Mouse (Mus musculus) macrophage (primary cell): ENCODE results near the gene Arhgef18. TPM values are rescaled to one million over a fixed set of nuclear protein-coding genes. Genes with fewer than 3 reads are reported as not detected.

ENCODE experiments used
- H3K27ac ChIP-seq: fragments of 350-480 bp; formaldehyde crosslinking; 2 replicates; pipeline ENCODE4 v1.9.0; 2021
- H3K36me3 ChIP-seq: fragments of 350-480 bp; formaldehyde crosslinking; 2 replicates; pipeline ENCODE4 v1.9.0; 2021; ENCODE audit errors: inconsistent target
- H3K4me3 ChIP-seq: fragments of 350-480 bp; formaldehyde crosslinking; 2 replicates; pipeline ENCODE4 v1.9.0; 2021; ENCODE audit errors: inconsistent target
- H3K79me2 ChIP-seq: fragments of 350-480 bp; formaldehyde crosslinking; 2 replicates; pipeline ENCODE4 v1.9.0; 2021; ENCODE audit errors: inconsistent target
- WGBS: methylation state at CpG from one replicate; pipeline ENCODE4 v1.1.7; 2026; ENCODE audit warnings: inconsistent platforms; ENCODE audit not compliant: missing documents; 5-methylcytosine and 5-hydroxymethylcytosine counted together
- polyA plus RNA-seq: library from polyadenylated mRNA; stranded (reverse); fragments of 250-400 nt; gene quantifications from 3 replicates; pipeline ENCODE4 v1.2.4, GENCODE M21; 2018; ENCODE audit warnings: inconsistent platforms

Gene Arhgef18
- polyA plus RNA-seq, 1 experiment from 2014 or later, result 2.2 TPM

GRCm38 (mm10) chr8:3415259-3415658, 22.5 kb downstream of the Arhgef18 start:
- no peaks in the 10 kb centered on the region for H3K79me2 ChIP-seq
- H3K27ac ChIP-seq, result no peak overlapping the region
- WGBS, result 96% methylated on average over 4 of the region's 4 CpGs
- no peak overlapping the region for H3K4me3 ChIP-seq
- no peaks in the 10 kb centered on the region for H3K36me3 ChIP-seq

- WGBS, result 96% methylated on average over 6 of the region's 6 CpGs
- Histone ChIP-seq H3K79me2 (no peaks in the 10 kb centered on the region), H3K4me3 (no peak overlapping the region), H3K27ac (no peak overlapping the region), H3K36me3 (no peaks in the 10 kb centered on the region)
These were observed 22.9 kb downstream of the Arhgef18 start for GRCm38 (mm10) chr8:3415661-3416060.

- no peak overlapping the region for H3K4me3 ChIP-seq
- no peaks in the 10 kb centered on the region for H3K79me2 ChIP-seq
- no peaks in the 10 kb centered on the region for H3K36me3 ChIP-seq
- no peak overlapping the region for H3K27ac ChIP-seq
- 90% methylated on average over 4 of the region's 4 CpGs for WGBS
These were observed 24.0 kb downstream of the Arhgef18 start for GRCm38 (mm10) chr8:3416846-3417245.

GRCm38 (mm10) chr8:3417455-3417854, 24.6 kb downstream of the Arhgef18 start:
- Histone ChIP-seq H3K27ac (no peak overlapping the region), H3K79me2 (no peaks in the 10 kb centered on the region), H3K36me3 (no peaks in the 10 kb centered on the region), H3K4me3 (no peak overlapping the region)
- 87% methylated on average over 8 of the region's 8 CpGs for WGBS

- Histone ChIP-seq H3K36me3 (no peaks in the 10 kb centered on the region), H3K79me2 (no peaks in the 10 kb centered on the region), H3K4me3 (no peak overlapping the region), H3K27ac (no peak overlapping the region)
- 50% methylated on average over 1 of the region's 1 CpGs for WGBS
These were observed 25.3 kb downstream of the Arhgef18 start for GRCm38 (mm10) chr8:3418101-3418500.

- H3K36me3 ChIP-seq, result no peaks in the 10 kb centered on the region
- 85% methylated on average over 10 of the region's 10 CpGs for WGBS
- no peaks in the 10 kb centered on the region for H3K79me2 ChIP-seq
- no peak overlapping the region for H3K27ac ChIP-seq
- no peak overlapping the region for H3K4me3 ChIP-seq
These were observed 27.4 kb downstream of the Arhgef18 start for GRCm38 (mm10) chr8:3420105-3420706.

GRCm38 (mm10) chr8:3421507-3421906, 28.7 kb downstream of the Arhgef18 start:
- no peak overlapping the region for H3K27ac ChIP-seq
- H3K79me2 ChIP-seq, result no peaks in the 10 kb centered on the region
- no peak overlapping the region for H3K4me3 ChIP-seq
- 91% methylated on average over 5 of the region's 5 CpGs for WGBS
- H3K36me3 ChIP-seq, result no peaks in the 10 kb centered on the region

GRCm38 (mm10) chr8:3425217-3425616, 32.4 kb downstream of the Arhgef18 start:
- H3K36me3 ChIP-seq, result no peaks in the 10 kb centered on the region
- H3K27ac ChIP-seq, result no peak overlapping the region
- H3K4me3 ChIP-seq, result no peak overlapping the region
- 94% methylated on average over 5 of the region's 5 CpGs for WGBS
- H3K79me2 ChIP-seq, result no peaks in the 10 kb centered on the region

GRCm38 (mm10) chr8:3426211-3426610, 33.4 kb downstream of the Arhgef18 start:
- WGBS, result 94% methylated on average over 3 of the region's 3 CpGs
- Histone ChIP-seq H3K27ac (no peak overlapping the region), H3K36me3 (no peaks in the 10 kb centered on the region), H3K4me3 (no peak overlapping the region), H3K79me2 (no peaks in the 10 kb centered on the region)

GRCm38 (mm10) chr8:3428426-3428825, 35.6 kb downstream of the Arhgef18 start:
- 95% methylated on average over 2 of the region's 2 CpGs for WGBS
- Histone ChIP-seq H3K36me3 (no peaks in the 10 kb centered on the region), H3K79me2 (no peaks in the 10 kb centered on the region), H3K27ac (no peak overlapping the region), H3K4me3 (no peak overlapping the region)

- no peaks in the 10 kb centered on the region for H3K36me3 ChIP-seq
- no peak overlapping the region for H3K27ac ChIP-seq
- WGBS, result 71% methylated on average over 1 of the region's 2 CpGs
- no peaks in the 10 kb centered on the region for H3K79me2 ChIP-seq
- H3K4me3 ChIP-seq, result no peak overlapping the region
These were observed 37.2 kb downstream of the Arhgef18 start for GRCm38 (mm10) chr8:3429966-3430365.

- no peaks in the 10 kb centered on the region for H3K36me3 ChIP-seq
- H3K27ac ChIP-seq, result no peak overlapping the region
- WGBS, result 100% methylated on average over 3 of the region's 3 CpGs
- H3K4me3 ChIP-seq, result no peak overlapping the region
- no peaks in the 10 kb centered on the region for H3K79me2 ChIP-seq
These were observed 38.3 kb downstream of the Arhgef18 start for GRCm38 (mm10) chr8:3431113-3431512.

GRCm38 (mm10) chr8:3436492-3436891, 43.7 kb downstream of the Arhgef18 start:
- Histone ChIP-seq H3K4me3 (no peak overlapping the region), H3K36me3 (no peaks in the 10 kb centered on the region), H3K79me2 (no peaks in the 10 kb centered on the region), H3K27ac (no peak overlapping the region)
- 87% methylated on average over 6 of the region's 6 CpGs for WGBS

GRCm38 (mm10) chr8:3439510-3439909, 46.7 kb downstream of the Arhgef18 start:
- Histone ChIP-seq H3K27ac (no peak overlapping the region), H3K79me2 (no peaks in the 10 kb centered on the region), H3K36me3 (no peaks in the 10 kb centered on the region), H3K4me3 (no peak overlapping the region)
- WGBS, result 92% methylated on average over 12 of the region's 12 CpGs

GRCm38 (mm10) chr8:3449226-3449625, 56.4 kb downstream of the Arhgef18 start:
- Histone ChIP-seq H3K27ac (no peak overlapping the region), H3K79me2 (no peaks in the 10 kb centered on the region), H3K4me3 (no peak overlapping the region), H3K36me3 (no peaks in the 10 kb centered on the region)
- WGBS, result 95% methylated on average over 2 of the region's 2 CpGs

GRCm38 (mm10) chr8:3450670-3451069, 57.9 kb downstream of the Arhgef18 start:
- no peak overlapping the region for H3K27ac ChIP-seq
- no peaks in the 10 kb centered on the region for H3K36me3 ChIP-seq
- 73% methylated on average over 5 of the region's 5 CpGs for WGBS
- H3K79me2 ChIP-seq, result no peaks in the 10 kb centered on the region
- no peak overlapping the region for H3K4me3 ChIP-seq
